Mouse (Mus musculus): ENCODE measurements around the gene Hesx1. TPM values are rescaled to one million over a fixed set of nuclear protein-coding genes. Genes with fewer than 3 reads are reported as not detected.

The Hesx1 gene
- polyA plus RNA-seq, 1 experiment from 2014 or later: not detected

- H3K4me2 ChIP-seq (ENCODE audit: low read depth, low read length): no peak overlapping the region
- no peak overlapping the region for H3K4me3 ChIP-seq (ENCODE audit: low read length)
- ATAC-seq (ENCODE audit: low read depth): no peak
- no peaks in the 10 kb centered on the region for H3K36me3 ChIP-seq (ENCODE audit: control insufficient read depth, insufficient read depth, low read length)
- H3K27ac ChIP-seq (ENCODE audit: low read length): no peak overlapping the region
- peaks cover 2% of the 10 kb centered on the region; the same call in 1 of the 2 replicates for H3K4me1 ChIP-seq (replicated peaks; ENCODE audit: control insufficient read depth, insufficient read depth, low read length)
- 63% methylated on average over 7 of the region's 7 CpGs for WGBS
- no peak overlapping the region for H3K9ac ChIP-seq (ENCODE audit: low read length)
- peaks cover 6% of the 10 kb centered on the region for H3K9me3 ChIP-seq (ENCODE audit: control insufficient read depth, low read length)
- H3K27me3 ChIP-seq (ENCODE audit: control insufficient read depth, insufficient read depth, low read depth, low read length): no peaks in the 10 kb centered on the region
Measured at GRCm38 (mm10) chr14:26976212-26976611, 18.0 kb upstream of the Hesx1 start.

- ATAC-seq (ENCODE audit: low read depth): no peak
- H3K4me3 ChIP-seq (ENCODE audit: low read length): no peak overlapping the region
- H3K4me2 ChIP-seq (ENCODE audit: low read depth, low read length): no peak overlapping the region
- 51% methylated on average over 2 of the region's 2 CpGs for WGBS
- no peaks in the 10 kb centered on the region for H3K36me3 ChIP-seq (ENCODE audit: control insufficient read depth, insufficient read depth, low read length)
- H3K27me3 ChIP-seq (ENCODE audit: control insufficient read depth, insufficient read depth, low read depth, low read length): no peaks in the 10 kb centered on the region
- no peaks in the 10 kb centered on the region for H3K4me1 ChIP-seq (replicated peaks; ENCODE audit: control insufficient read depth, insufficient read depth, low read length)
- no peak overlapping the region for H3K9ac ChIP-seq (ENCODE audit: low read length)
- no peak overlapping the region for H3K27ac ChIP-seq (ENCODE audit: low read length)
- H3K9me3 ChIP-seq (ENCODE audit: control insufficient read depth, low read length): peaks cover 8% of the 10 kb centered on the region
Measured at GRCm38 (mm10) chr14:26977500-26977899, 16.7 kb upstream of the Hesx1 start.

DNA sequence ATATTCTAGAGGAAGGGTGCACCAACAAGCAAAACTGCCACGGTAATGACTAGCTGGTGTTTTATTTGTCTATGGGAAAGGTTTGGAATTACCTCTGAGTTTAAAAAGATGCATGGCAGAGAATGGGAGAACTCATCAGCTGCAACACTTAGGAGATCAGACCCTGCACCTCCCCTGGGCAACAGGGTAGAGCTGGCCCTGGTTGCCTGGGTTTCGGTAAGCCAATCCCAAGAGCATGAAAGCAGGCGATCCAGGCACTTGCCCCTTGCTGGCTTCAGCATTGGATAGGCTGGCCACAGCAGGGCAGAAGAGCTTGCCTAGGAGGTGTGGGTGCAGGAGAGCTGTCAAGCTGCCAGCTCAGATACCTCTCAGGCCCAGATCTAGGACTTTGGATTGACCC is 14.4 kb upstream of the Hesx1 start:
- no peak for ATAC-seq (ENCODE audit: low read depth)
- no peak overlapping the region for H3K4me3 ChIP-seq (ENCODE audit: low read length)
- H3K9me3 ChIP-seq (ENCODE audit: control insufficient read depth, low read length): peaks cover 8% of the 10 kb centered on the region
- no peak overlapping the region for H3K4me2 ChIP-seq (ENCODE audit: low read depth, low read length)
- H3K4me1 ChIP-seq (replicated peaks; ENCODE audit: control insufficient read depth, insufficient read depth, low read length): no peaks in the 10 kb centered on the region
- no peak overlapping the region for H3K27ac ChIP-seq (ENCODE audit: low read length)
- no peak overlapping the region for H3K9ac ChIP-seq (ENCODE audit: low read length)
- no peaks in the 10 kb centered on the region for H3K27me3 ChIP-seq (ENCODE audit: control insufficient read depth, insufficient read depth, low read depth, low read length)
- WGBS: 89% methylated on average over 3 of the region's 3 CpGs
- H3K36me3 ChIP-seq (ENCODE audit: control insufficient read depth, insufficient read depth, low read length): no peaks in the 10 kb centered on the region

- Histone ChIP-seq H3K27ac (ENCODE audit: low read length) (no peak overlapping the region), H3K9ac (ENCODE audit: low read length) (no peak overlapping the region)
- WGBS: 92% methylated on average over 8 of the region's 8 CpGs
Measured at GRCm38 (mm10) chr14:26981021-26981420, 13.2 kb upstream of the Hesx1 start.

DNA sequence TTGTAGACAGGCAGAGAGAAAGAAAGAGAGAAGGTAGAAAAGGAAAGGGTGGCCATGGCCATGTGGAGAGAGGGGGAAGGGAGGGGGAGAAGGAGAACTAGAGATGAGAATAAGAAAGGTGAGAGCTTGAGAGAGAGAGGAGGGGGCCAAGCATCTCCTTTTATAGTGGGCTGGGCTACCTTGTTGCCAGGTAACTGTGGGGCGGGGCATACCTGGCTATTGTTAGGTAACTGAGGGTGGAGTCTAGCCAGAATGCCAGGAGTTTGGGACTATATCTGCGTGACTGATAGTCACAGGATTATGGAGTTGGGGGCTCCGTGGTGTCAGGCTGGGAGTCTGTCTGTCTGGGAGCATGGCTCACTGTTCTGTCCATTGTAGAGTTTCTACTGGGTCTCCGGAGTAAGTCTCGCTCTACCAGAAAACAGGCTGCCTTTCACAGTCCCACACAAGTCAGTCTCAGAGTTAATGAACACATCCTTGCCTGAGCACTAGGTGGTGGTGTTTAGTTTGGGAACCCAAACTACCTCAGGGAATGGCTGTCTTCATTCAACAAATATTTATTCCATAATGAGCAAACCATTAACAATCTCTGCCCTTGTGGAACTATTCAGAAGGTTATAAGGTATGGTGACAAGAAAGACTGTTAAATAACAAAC is 12.6 kb upstream of the Hesx1 start:
- no peaks in the 10 kb centered on the region for H3K36me3 ChIP-seq (ENCODE audit: control insufficient read depth, insufficient read depth, low read length)
- no peak for ATAC-seq (ENCODE audit: low read depth)
- no peak overlapping the region for H3K9ac ChIP-seq (ENCODE audit: low read length)
- 57% methylated on average over 5 of the region's 5 CpGs for WGBS
- H3K4me1 ChIP-seq (replicated peaks; ENCODE audit: control insufficient read depth, insufficient read depth, low read length): no peaks in the 10 kb centered on the region
- H3K9me3 ChIP-seq (ENCODE audit: control insufficient read depth, low read length): peaks cover 8% of the 10 kb centered on the region
- H3K27ac ChIP-seq (ENCODE audit: low read length): no peak overlapping the region
- no peak overlapping the region for H3K4me2 ChIP-seq (ENCODE audit: low read depth, low read length)
- no peaks in the 10 kb centered on the region for H3K27me3 ChIP-seq (ENCODE audit: control insufficient read depth, insufficient read depth, low read depth, low read length)
- no peak overlapping the region for H3K4me3 ChIP-seq (ENCODE audit: low read length)

More at GRCm38 (mm10) chr14:26981021-26981420, 13.2 kb upstream of the Hesx1 start:
- H3K36me3 ChIP-seq (ENCODE audit: control insufficient read depth, insufficient read depth, low read length): no peaks in the 10 kb centered on the region
- no peak for ATAC-seq (ENCODE audit: low read depth)
- no peaks in the 10 kb centered on the region for H3K27me3 ChIP-seq (ENCODE audit: control insufficient read depth, insufficient read depth, low read depth, low read length)
- no peaks in the 10 kb centered on the region for H3K4me1 ChIP-seq (replicated peaks; ENCODE audit: control insufficient read depth, insufficient read depth, low read length)
- no peak overlapping the region for H3K4me3 ChIP-seq (ENCODE audit: low read length)
- H3K4me2 ChIP-seq (ENCODE audit: low read depth, low read length): no peak overlapping the region
- H3K9me3 ChIP-seq (ENCODE audit: control insufficient read depth, low read length): peaks cover 8% of the 10 kb centered on the region

GRCm38 (mm10) chr14:26982150-26982530 is 12.1 kb upstream of the Hesx1 start:
- Histone ChIP-seq H3K4me2 (ENCODE audit: low read depth, low read length) (no peak overlapping the region), H3K4me1 (replicated peaks; ENCODE audit: control insufficient read depth, insufficient read depth, low read length) (no peaks in the 10 kb centered on the region), H3K36me3 (ENCODE audit: control insufficient read depth, insufficient read depth, low read length) (no peaks in the 10 kb centered on the region), H3K27me3 (ENCODE audit: control insufficient read depth, insufficient read depth, low read depth, low read length) (no peaks in the 10 kb centered on the region), H3K4me3 (ENCODE audit: low read length) (no peak overlapping the region), H3K27ac (ENCODE audit: low read length) (no peak overlapping the region), H3K9me3 (ENCODE audit: control insufficient read depth, low read length) (peaks cover 8% of the 10 kb centered on the region), H3K9ac (ENCODE audit: low read length) (no peak overlapping the region)
- ATAC-seq (ENCODE audit: low read depth): no peak
- WGBS: 73% methylated on average over 5 of the region's 5 CpGs

GRCm38 (mm10) chr14:26988694-26989093 is 5.5 kb upstream of the Hesx1 start:
- Histone ChIP-seq H3K27me3 (ENCODE audit: control insufficient read depth, insufficient read depth, low read depth, low read length) (no peaks in the 10 kb centered on the region), H3K9me3 (ENCODE audit: control insufficient read depth, low read length) (no peaks in the 10 kb centered on the region), H3K27ac (ENCODE audit: low read length) (no peak overlapping the region), H3K4me2 (ENCODE audit: low read depth, low read length) (no peak overlapping the region), H3K36me3 (ENCODE audit: control insufficient read depth, insufficient read depth, low read length) (no peaks in the 10 kb centered on the region), H3K4me3 (ENCODE audit: low read length) (no peak overlapping the region), H3K4me1 (replicated peaks; ENCODE audit: control insufficient read depth, insufficient read depth, low read length) (no peaks in the 10 kb centered on the region), H3K9ac (ENCODE audit: low read length) (no peak overlapping the region)
- 60% methylated on average over 2 of the region's 2 CpGs for WGBS
- no peak for ATAC-seq (ENCODE audit: low read depth)

DNA sequence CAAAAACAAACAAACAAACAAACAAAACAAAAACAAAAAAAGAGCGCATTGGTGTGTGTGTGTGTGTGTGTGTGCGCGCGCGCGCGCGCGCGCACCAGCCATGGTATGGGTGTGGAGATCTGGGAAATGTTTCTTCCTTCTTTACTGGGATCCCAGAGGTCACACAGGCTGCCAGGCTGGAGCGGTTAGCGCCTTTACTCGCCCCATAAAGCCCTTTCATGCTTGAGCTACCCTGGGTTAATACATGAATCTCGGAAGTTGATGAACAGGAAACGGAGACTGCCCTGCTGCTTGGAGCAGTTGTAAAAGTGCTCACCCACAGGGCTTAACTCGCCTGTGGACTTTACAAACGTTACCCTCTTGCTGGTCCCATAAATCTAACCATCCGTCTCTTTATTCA is 2.6 kb upstream of the Hesx1 start:
- 76% methylated on average over 18 of the region's 18 CpGs for WGBS
- Histone ChIP-seq H3K4me2 (ENCODE audit: low read depth, low read length) (no peak overlapping the region), H3K9me3 (ENCODE audit: control insufficient read depth, low read length) (no peaks in the 10 kb centered on the region), H3K9ac (ENCODE audit: low read length) (no peak overlapping the region), H3K27ac (ENCODE audit: low read length) (no peak overlapping the region), H3K36me3 (ENCODE audit: control insufficient read depth, insufficient read depth, low read length) (no peaks in the 10 kb centered on the region), H3K27me3 (ENCODE audit: control insufficient read depth, insufficient read depth, low read depth, low read length) (peaks cover 2% of the 10 kb centered on the region; the same call in 1 of the 2 replicates), H3K4me3 (ENCODE audit: low read length) (no peak overlapping the region), H3K4me1 (replicated peaks; ENCODE audit: control insufficient read depth, insufficient read depth, low read length) (no peaks in the 10 kb centered on the region)
- no peak for ATAC-seq (ENCODE audit: low read depth)

- H3K27ac ChIP-seq (ENCODE audit: low read length): no peak overlapping the region
- WGBS: 49% methylated on average over 3 of the region's 3 CpGs
- no peak overlapping the region for H3K4me2 ChIP-seq (ENCODE audit: low read depth, low read length)
Measured at GRCm38 (mm10) chr14:26993427-26993826, 789 bp upstream of the Hesx1 start.

DNA sequence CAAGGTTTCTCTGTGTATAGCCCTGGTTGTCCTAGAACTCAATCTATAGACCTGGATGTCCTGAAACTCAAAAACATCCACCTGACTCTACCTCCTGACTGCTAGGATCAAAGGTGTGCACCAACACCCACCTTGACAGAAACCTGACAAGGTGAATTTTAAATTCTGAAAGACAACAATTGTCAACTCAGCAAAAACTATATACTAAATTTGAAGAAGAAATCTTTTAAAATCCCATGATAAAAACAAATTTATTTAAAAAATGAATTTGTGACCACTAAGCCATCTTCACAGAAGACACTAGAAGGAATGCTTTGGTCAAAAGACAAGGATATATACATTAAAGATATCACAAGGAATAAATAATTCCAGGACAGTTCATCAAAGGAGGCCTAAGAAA is 2.0 kb downstream of the Hesx1 start:
- ATAC-seq (ENCODE audit: low read depth): no peak
- Histone ChIP-seq H3K9me3 (ENCODE audit: control insufficient read depth, low read length) (no peaks in the 10 kb centered on the region), H3K4me2 (ENCODE audit: low read depth, low read length) (no peak overlapping the region), H3K27me3 (ENCODE audit: control insufficient read depth, insufficient read depth, low read depth, low read length) (peaks cover 15% of the 10 kb centered on the region), H3K4me1 (replicated peaks; ENCODE audit: control insufficient read depth, insufficient read depth, low read length) (no peaks in the 10 kb centered on the region), H3K4me3 (ENCODE audit: low read length) (no peak overlapping the region), H3K36me3 (ENCODE audit: control insufficient read depth, insufficient read depth, low read length) (no peaks in the 10 kb centered on the region), H3K27ac (ENCODE audit: low read length) (no peak overlapping the region), H3K9ac (ENCODE audit: low read length) (no peak overlapping the region)

More at GRCm38 (mm10) chr14:26993427-26993826, 789 bp upstream of the Hesx1 start:
- no peaks in the 10 kb centered on the region for H3K4me1 ChIP-seq (replicated peaks; ENCODE audit: control insufficient read depth, insufficient read depth, low read length)
- no peaks in the 10 kb centered on the region for H3K36me3 ChIP-seq (ENCODE audit: control insufficient read depth, insufficient read depth, low read length)
- H3K27me3 ChIP-seq (ENCODE audit: control insufficient read depth, insufficient read depth, low read depth, low read length): peaks cover 7% of the 10 kb centered on the region
- ATAC-seq (ENCODE audit: low read depth): no peak
- H3K9me3 ChIP-seq (ENCODE audit: control insufficient read depth, low read length): no peaks in the 10 kb centered on the region
- no peak overlapping the region for H3K4me3 ChIP-seq (ENCODE audit: low read length)
- no peak overlapping the region for H3K9ac ChIP-seq (ENCODE audit: low read length)

Data from lung, embryonic 16.5 days (tissue).